Mouse (Mus musculus): Measurements from ENCODE around the gene Kptn.

DNA sequence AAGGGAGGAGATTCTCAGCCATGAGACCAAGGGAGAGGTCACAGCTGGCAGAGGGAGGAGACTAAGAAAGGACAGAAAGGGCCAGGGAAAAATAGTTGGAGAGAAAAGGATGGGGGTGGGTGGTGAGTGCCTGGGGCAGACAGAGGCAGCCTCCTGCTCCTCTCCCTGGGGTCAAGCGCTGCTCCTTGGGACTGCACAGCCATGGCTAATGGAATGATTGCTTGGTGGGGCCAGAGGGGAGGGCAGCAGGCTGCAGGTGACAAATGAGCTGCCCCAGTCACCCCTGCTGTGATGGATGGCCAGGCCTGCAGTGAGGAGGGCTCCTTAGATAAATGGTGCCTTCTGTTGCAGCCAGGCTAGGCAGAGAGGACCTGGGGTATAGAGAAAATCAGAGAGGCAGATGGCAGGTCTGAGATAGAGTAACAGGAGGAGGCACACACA, 52.5 kb downstream of the Kptn start:
- TF ChIP-seq POLR2A (IDR thresholded peaks at IDR 0.05; ENCODE audit: low read depth, low read length) (no peak), CTCF (IDR thresholded peaks at IDR 0.05; ENCODE audit: extremely low read depth, insufficient read depth, insufficient read length, insufficient replicate concordance) (no peak)

All from spleen, adult 2 months (tissue).